Mouse (Mus musculus) adrenal gland (tissue): ENCODE results near the gene Rnf220.

Source experiments
- intact Hi-C: fragments of 180-260 bp; cut with DNase I; formaldehyde crosslinking; loops from one replicate; pipeline ENCODE4 v1.15.1; 2025

The Rnf220 gene

GRCm38 (mm10) chr4:117234166-117234741, 262.6 kb downstream of the Rnf220 start:
- intact Hi-C loops = loop anchor here (5.0 kb wide), 1 partner anchor 33 kb away; no protein-coding TSS in a partner anchor

- intact Hi-C loops = loop anchor here (5.0 kb wide), 1 partner anchor 36 kb away; no protein-coding TSS in a partner anchor
Measured at GRCm38 (mm10) chr4:117231208-117231607, 265.6 kb downstream of the Rnf220 start.

GRCm38 (mm10) chr4:117230331-117230730, 266.5 kb downstream of the Rnf220 start:
- intact Hi-C loops = loop anchor here (5.0 kb wide), 1 partner anchor 37 kb away; no protein-coding TSS in a partner anchor

- intact Hi-C loops = no loop called here
Measured at GRCm38 (mm10) chr4:117229590-117229989, 267.3 kb downstream of the Rnf220 start.

- intact Hi-C loops = no loop called here
Measured at GRCm38 (mm10) chr4:117225250-117225649, 271.6 kb downstream of the Rnf220 start.

GRCm38 (mm10) chr4:117224122-117224521, 272.7 kb downstream of the Rnf220 start:
- intact Hi-C loops = no loop called here

- intact Hi-C loops = no loop called here
Measured at GRCm38 (mm10) chr4:117223001-117223400, 273.9 kb downstream of the Rnf220 start.

GRCm38 (mm10) chr4:117221836-117222235, 275.0 kb downstream of the Rnf220 start:
- intact Hi-C loops = no loop called here
